Mouse (Mus musculus) forelimb bud, embryonic 11.5 days (tissue): Measurements from ENCODE around the gene Lats1.
"Not testable (repeated sequence)": the region's sequence is repeated elsewhere in the genome, so short reads cannot be mapped to it uniquely, and the experiment has no call there.

Experiments
- DNase-seq: peaks from one replicate; pipeline ENCODE4 v3.0.0-alpha.2; 2012; ENCODE audit warnings: low read depth, low spot score

The Lats1 gene

GRCm38 (mm10) chr10:7726501-7726812 is 45.4 kb downstream of the Lats1 start:
- no peak for DNase-seq

- no peak for DNase-seq
Observed at GRCm38 (mm10) chr10:7727011-7727410, 46.0 kb downstream of the Lats1 start.

GRCm38 (mm10) chr10:7731582-7731981 is 50.6 kb downstream of the Lats1 start:
- no peak for DNase-seq

GRCm38 (mm10) chr10:7737122-7737521 is 56.1 kb downstream of the Lats1 start:
- DNase-seq, result no peak

- no peak for DNase-seq
Observed at GRCm38 (mm10) chr10:7737914-7738313, 56.9 kb downstream of the Lats1 start.

GRCm38 (mm10) chr10:7745528-7745927 is 64.5 kb downstream of the Lats1 start:
- DNase-seq, result not testable (repeated sequence)

- no peak for DNase-seq
Observed at GRCm38 (mm10) chr10:7748752-7749151, 67.7 kb downstream of the Lats1 start.

- no peak for DNase-seq
Observed at GRCm38 (mm10) chr10:7757544-7757943, 76.5 kb downstream of the Lats1 start.
